Mouse (Mus musculus) adipocyte (in vitro differentiated cells): ENCODE data around the gene Aim2.
A peak's percentile ranks its signal among the peaks of the same experiment; 100 is the strongest.

Experiments
- DNase-seq: peaks from one replicate; pipeline ENCODE4 v3.0.0-alpha.2; 2016; ENCODE audit warnings: low spot score

The Aim2 gene

GRCm38 (mm10) chr1:173391754-173392153 lies 41.1 kb downstream of the Aim2 start:
- DNase-seq = no peak

GRCm38 (mm10) chr1:173398323-173398970 lies 47.8 kb downstream of the Aim2 start:
- DNase-seq = peak; percentile 80

GRCm38 (mm10) chr1:173404696-173405309 lies 54.1 kb downstream of the Aim2 start:
- DNase-seq = no peak

- DNase-seq = no peak
These were observed 58.4 kb downstream of the Aim2 start for GRCm38 (mm10) chr1:173409066-173409465.

- DNase-seq = no peak
These were observed 61.2 kb downstream of the Aim2 start for GRCm38 (mm10) chr1:173411863-173412262.

- DNase-seq = no peak
These were observed 64.0 kb downstream of the Aim2 start for GRCm38 (mm10) chr1:173414631-173415030.

GRCm38 (mm10) chr1:173418516-173418915 lies 67.8 kb downstream of the Aim2 start:
- DNase-seq = no peak

GRCm38 (mm10) chr1:173418936-173419621 lies 68.4 kb downstream of the Aim2 start:
- DNase-seq = no peak

GRCm38 (mm10) chr1:173420374-173420773 lies 69.7 kb downstream of the Aim2 start:
- no peak for DNase-seq

- no peak for DNase-seq
These were observed 75.7 kb downstream of the Aim2 start for GRCm38 (mm10) chr1:173426345-173426744.

- no peak for DNase-seq
These were observed 76.7 kb downstream of the Aim2 start for GRCm38 (mm10) chr1:173427385-173427784.

GRCm38 (mm10) chr1:173429995-173430699 lies 79.5 kb downstream of the Aim2 start:
- no peak for DNase-seq

GRCm38 (mm10) chr1:173432411-173432810 lies 81.7 kb downstream of the Aim2 start:
- no peak for DNase-seq

GRCm38 (mm10) chr1:173437161-173437953 lies 86.7 kb downstream of the Aim2 start:
- DNase-seq = no peak

GRCm38 (mm10) chr1:173440681-173441080 lies 90.0 kb downstream of the Aim2 start:
- no peak for DNase-seq

GRCm38 (mm10) chr1:173441210-173441609 lies 90.5 kb downstream of the Aim2 start:
- no peak for DNase-seq

- DNase-seq = no peak
These were observed 92.4 kb downstream of the Aim2 start for GRCm38 (mm10) chr1:173443061-173443460.

GRCm38 (mm10) chr1:173447067-173447466 lies 96.4 kb downstream of the Aim2 start:
- DNase-seq = no peak

GRCm38 (mm10) chr1:173450621-173451020 lies 99.9 kb downstream of the Aim2 start:
- DNase-seq = no peak

GRCm38 (mm10) chr1:173451665-173452064 lies 101.0 kb downstream of the Aim2 start:
- no peak for DNase-seq

GRCm38 (mm10) chr1:173456139-173456754 lies 105.6 kb downstream of the Aim2 start:
- DNase-seq = peak; percentile 81
